Mouse (Mus musculus): ENCODE results near the gene Gm5072.
"Not testable (repeated sequence)": the region's sequence is repeated elsewhere in the genome, so short reads cannot be mapped to it uniquely, and the experiment has no call there.

The Gm5072 gene

DNA sequence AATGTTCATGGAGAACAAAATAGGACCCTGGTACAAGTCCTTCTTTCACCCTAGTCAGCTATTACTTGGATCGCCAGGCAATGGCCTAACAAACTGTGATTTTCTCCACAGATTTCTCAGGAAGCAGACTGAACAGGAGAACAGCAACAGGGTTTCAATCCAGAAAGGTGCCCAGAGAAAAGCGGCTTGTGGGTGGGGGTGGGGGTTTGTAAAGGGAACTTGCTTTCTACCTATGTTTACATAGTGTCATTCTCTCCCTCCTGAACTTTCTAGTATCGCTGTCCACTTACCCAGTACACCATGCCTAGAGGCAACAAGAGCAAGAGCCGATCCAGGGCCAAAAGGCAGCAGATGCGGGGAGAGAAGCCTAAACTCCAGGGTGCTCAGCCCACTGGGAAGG lies at the start of gene Gm5072:
Gene Gm5072, plus strand, starts transcription at position 301 of the 400 bp plus-strand sequence.
- DNase-seq (ENCODE audit: low spot score): not testable (repeated sequence)
